Mouse (Mus musculus): ENCODE data around the gene Fam25c.

DNA sequence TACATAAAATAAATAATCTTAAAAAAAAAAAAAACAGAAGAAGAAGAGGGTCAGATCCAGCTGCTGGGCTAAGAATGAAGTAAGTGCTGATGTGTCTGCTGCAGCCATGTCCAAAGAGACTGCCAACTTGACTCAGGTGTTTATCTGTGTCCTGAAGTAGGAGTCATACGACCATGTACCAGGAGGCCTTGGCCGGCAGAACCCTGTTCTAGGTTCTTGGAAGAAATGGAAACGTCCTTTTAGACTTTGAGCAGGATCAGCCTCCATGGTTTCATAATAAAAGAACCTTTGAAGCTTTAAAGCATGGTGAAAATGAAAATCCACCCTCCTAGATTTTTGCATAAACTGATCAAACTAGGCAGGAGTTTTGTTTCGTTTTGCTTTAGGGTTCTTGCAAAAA, 777 bp downstream of the Fam25c start:
- no peak for TF ChIP-seq POLR2A (IDR thresholded peaks at IDR 0.05; ENCODE audit: extremely low read depth, insufficient read depth, low read length)
- no peak for TF ChIP-seq CTCF (IDR thresholded peaks at IDR 0.05; ENCODE audit: low read depth, low read length)

Measured in liver, adult 2 months (tissue).